Mouse (Mus musculus) myocyte (in vitro differentiated cells): ENCODE data around the gene She.

Source experiments
- CEBPB ChIP-seq: IDR thresholded peaks from 2 replicates; pipeline ENCODE4 v1.6.1; 2011; ENCODE audit warnings: mild to moderate bottlenecking, moderate library complexity; ENCODE audit not compliant: poor library complexity, insufficient read depth, severe bottlenecking
- E2F4 ChIP-seq: IDR thresholded peaks from one replicate; pipeline ENCODE4 v1.6.1; 2011; ENCODE audit warnings: mild to moderate bottlenecking, control low read depth, moderate library complexity; ENCODE audit not compliant: insufficient read depth
- MAX ChIP-seq: IDR thresholded peaks from one replicate; pipeline ENCODE4 v1.6.1; 2011; ENCODE audit warnings: low read depth, mild to moderate bottlenecking, control low read depth
- MYOD1 ChIP-seq, 3 experiments: IDR thresholded peaks; one replicate each; pipeline ENCODE4 v1.6.1; 2011; ENCODE audit warnings: control low read depth in 2 of 3, low read depth in 2 of 3, mild to moderate bottlenecking in 2 of 3, moderate library complexity in 1 of 3; ENCODE audit not compliant: insufficient read length in 2 of 3, control insufficient read depth in 1 of 3
- MYOG ChIP-seq, 3 experiments: IDR thresholded peaks; one replicate each; pipeline ENCODE4 v1.6.1; 2011; ENCODE audit warnings: control low read depth in 2 of 3, low read depth in 2 of 3, mild to moderate bottlenecking in 2 of 3; ENCODE audit not compliant: insufficient read length in 2 of 3, control insufficient read depth in 1 of 3, insufficient read depth in 1 of 3
- POLR2A ChIP-seq: IDR thresholded peaks from one replicate; pipeline ENCODE4 v1.6.1; 2011; ENCODE audit warnings: low read depth, mild to moderate bottlenecking, control low read depth, moderate library complexity; ENCODE audit not compliant: insufficient read length
- POLR2AphosphoS2 ChIP-seq: IDR thresholded peaks from one replicate; pipeline ENCODE4 v1.6.1; 2011; ENCODE audit warnings: low read depth, control low read depth; ENCODE audit not compliant: insufficient read length
- REST ChIP-seq: IDR thresholded peaks from one replicate; pipeline ENCODE4 v1.6.1; 2011; ENCODE audit warnings: mild to moderate bottlenecking, control low read depth, moderate library complexity; ENCODE audit not compliant: insufficient read depth, insufficient read length
- TCF12 ChIP-seq: IDR thresholded peaks from one replicate; pipeline ENCODE4 v1.6.1; 2011; ENCODE audit warnings: mild to moderate bottlenecking, control low read depth; ENCODE audit not compliant: poor library complexity, insufficient read depth, severe bottlenecking
- USF1 ChIP-seq: IDR thresholded peaks from one replicate; pipeline ENCODE4 v1.6.1; 2011; ENCODE audit warnings: low read depth, mild to moderate bottlenecking, control low read depth, moderate library complexity

- TF ChIP-seq E2F4 (no peak), POLR2A (no peak), TCF12 (no peak), MAX (no peak), MYOG (IDR thresholded peaks at IDR 0.05; ENCODE audit: control insufficient read depth in 1 of 3, insufficient read depth in 1 of 3, insufficient read length in 2 of 3, low read depth in 2 of 3) (no peak), MYOD1 (IDR thresholded peaks at IDR 0.05; ENCODE audit: control insufficient read depth in 1 of 3, insufficient read length in 2 of 3, low read depth in 2 of 3) (no peak), CEBPB (no peak), USF1 (no peak), REST (no peak), POLR2AphosphoS2 (no peak)
Observed at GRCm38 (mm10) chr3:89865020-89865419, 33.9 kb downstream of the She start.
